Mouse (Mus musculus) adrenal gland, postnatal 36 days (tissue): ENCODE measurements around the gene Qars. TPM values are rescaled to one million over a fixed set of nuclear protein-coding genes. Genes with fewer than 3 reads are reported as not detected.

Source experiments
- DNase-seq, 2 experiments: peaks; one replicate each; pipeline ENCODE4 v3.0.0; 2021; ENCODE audit warnings: mixed read lengths in 1 of 2
- total RNA-seq, 2 experiments: library from RNA; stranded (reverse); gene quantifications; 2 replicates each; pipeline ENCODE4 v1.2.3; 2021

Qars gene
- total RNA-seq, 2 experiments from 2014 or later: 191 to 194 TPM

DNA sequence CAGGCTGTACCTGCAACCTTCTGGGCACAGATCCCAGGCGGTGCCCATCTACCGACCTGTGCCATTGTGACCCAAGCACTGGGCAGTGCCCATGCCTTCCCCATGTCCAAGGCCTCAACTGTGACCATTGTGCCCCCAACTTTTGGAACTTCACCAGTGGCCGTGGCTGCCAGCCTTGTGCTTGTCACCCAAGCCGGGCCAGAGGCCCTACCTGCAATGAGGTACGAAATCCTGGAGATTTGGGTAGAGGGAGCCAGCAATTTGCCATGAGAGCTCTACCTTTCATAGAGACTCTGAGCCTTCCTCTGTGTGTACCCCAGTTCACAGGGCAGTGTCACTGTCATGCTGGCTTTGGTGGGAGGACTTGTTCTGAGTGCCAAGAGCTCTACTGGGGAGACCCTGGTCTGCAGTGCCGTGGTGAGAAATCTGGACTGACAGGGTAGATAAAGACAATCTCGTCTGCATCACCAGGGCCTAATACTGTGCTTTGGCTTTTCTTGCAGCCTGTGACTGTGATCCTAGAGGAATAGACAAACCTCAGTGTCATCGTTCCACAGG, 20.5 kb upstream of the Qars start:
- no peak for DNase-seq

DNA sequence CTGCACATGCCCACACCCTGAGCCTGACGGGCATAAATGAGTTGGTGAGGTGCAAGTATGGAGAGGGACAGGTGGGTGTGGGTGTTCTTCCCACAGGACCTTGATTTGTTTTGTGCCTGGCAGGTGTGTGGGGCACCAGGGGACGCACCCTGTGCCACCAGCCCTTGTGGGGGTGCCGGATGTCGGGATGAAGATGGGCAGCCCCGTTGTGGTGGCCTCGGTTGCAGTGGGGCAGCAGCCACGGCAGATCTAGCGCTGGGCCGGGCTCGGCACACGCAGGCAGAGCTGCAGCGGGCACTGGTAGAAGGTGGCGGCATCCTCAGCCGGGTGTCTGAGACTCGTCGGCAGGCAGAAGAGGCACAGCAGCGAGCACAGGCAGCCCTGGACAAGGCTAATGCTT, 19.1 kb upstream of the Qars start:
- DNase-seq: no peak

DNA sequence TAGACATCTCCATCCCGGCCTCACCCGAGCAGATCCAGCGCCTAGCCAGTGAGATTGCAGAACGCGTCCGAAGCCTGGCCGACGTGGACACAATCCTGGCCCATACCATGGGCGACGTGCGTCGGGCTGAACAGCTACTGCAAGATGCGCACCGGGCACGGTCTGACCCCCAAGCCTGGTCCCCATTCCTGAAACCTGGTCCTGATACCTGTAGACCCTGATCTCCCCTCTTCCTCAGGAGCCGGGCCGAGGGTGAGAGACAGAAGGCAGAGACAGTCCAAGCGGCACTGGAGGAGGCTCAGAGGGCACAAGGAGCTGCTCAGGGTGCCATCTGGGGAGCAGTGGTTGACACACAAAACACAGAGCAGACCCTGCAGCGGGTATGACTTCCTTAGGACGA, 18.3 kb upstream of the Qars start:
- DNase-seq: no peak

DNA sequence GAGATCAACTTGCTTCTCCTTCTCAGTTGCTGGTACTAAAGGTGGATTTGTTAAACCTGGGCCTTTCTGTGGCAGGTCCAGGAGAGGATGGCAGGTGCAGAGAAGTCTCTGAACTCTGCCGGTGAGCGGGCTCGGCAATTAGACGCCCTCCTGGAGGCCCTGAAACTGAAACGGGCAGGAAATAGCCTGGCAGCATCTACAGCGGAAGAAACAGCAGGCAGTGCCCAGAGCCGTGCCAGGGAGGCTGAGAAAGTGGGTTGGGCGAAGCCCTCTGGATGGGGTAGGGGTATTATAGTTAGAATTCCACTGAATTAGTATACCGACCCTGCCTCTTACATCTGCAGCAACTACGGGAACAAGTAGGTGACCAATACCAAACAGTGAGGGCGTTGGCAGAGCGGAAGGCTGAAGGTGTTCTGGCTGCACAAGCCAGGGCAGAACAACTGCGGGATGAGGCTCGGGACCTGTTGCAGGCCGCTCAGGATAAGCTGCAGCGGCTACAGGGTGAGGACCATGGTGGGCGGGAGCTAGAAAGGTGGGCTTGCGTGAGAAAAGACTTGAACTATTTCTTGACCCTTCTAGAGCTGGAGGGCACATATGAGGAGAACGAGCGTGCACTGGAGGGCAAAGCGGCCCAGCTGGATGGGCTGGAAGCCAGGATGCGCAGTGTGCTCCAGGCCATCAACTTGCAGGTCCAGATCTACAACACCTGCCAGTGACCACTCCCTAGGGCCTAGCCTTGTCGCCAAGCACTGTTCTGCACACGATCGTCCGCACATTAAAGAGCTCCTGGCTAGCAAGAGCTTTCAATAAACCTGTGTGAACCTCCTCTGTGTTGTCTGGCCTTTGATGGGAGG, 17.6 kb upstream of the Qars start:
- no peak for DNase-seq

DNA sequence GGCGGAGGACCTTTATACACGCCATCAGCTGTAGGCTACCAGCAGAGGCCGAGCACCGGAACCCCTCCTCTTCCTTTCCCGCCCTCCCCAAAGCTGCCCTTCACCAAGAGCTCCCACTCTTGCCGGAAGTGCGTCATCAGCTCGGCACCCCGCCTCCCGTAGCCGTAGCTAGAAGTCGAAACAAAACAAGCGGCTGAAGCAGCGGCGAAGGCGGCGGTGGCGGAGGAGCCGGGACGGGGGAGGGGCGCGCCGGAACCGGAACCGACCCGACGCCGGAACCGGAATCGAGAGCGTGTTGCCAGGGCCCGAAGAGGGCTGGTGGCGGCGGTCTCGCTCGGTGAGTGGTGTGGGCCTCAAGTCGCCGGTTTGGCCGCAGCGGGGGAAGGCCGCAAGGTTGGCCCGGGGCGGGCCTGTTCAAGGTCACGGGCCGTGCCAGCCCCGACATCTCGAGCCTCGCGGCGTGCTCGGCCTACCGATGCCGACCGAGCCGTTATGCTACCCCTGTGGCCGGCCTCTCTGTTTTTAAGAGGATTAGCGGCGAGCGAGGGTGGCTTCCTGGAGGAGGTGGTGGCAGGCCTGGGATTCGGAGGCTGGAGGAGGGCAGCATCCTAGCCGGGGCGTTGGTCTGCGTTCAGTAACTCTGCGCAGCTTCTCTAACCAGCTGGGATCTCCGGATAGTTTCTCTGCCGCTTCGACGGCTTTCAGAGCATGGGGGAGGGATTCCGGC, 16.8 kb upstream of the Qars start, which contains the start of gene Usp19:
TSS of gene Usp19 (plus strand) at position 44 of the 727 bp plus-strand sequence.
- peak; percentile 97 to 98 for DNase-seq

DNA sequence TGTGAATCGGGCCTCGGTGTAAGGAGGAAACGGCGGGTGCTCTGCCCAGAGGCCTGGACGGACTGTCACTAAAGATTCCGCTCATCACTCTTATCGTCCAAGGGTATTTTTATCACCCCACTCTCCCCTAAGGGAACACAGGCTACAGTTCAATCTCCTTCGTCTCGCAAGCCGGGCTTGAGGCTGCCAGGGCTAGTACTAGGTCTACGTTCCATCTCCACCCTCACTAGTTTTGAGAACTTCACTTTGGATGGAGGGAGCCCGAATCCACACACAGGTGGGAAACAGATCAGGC, 16.3 kb upstream of the Qars start:
- no peak for DNase-seq

DNA sequence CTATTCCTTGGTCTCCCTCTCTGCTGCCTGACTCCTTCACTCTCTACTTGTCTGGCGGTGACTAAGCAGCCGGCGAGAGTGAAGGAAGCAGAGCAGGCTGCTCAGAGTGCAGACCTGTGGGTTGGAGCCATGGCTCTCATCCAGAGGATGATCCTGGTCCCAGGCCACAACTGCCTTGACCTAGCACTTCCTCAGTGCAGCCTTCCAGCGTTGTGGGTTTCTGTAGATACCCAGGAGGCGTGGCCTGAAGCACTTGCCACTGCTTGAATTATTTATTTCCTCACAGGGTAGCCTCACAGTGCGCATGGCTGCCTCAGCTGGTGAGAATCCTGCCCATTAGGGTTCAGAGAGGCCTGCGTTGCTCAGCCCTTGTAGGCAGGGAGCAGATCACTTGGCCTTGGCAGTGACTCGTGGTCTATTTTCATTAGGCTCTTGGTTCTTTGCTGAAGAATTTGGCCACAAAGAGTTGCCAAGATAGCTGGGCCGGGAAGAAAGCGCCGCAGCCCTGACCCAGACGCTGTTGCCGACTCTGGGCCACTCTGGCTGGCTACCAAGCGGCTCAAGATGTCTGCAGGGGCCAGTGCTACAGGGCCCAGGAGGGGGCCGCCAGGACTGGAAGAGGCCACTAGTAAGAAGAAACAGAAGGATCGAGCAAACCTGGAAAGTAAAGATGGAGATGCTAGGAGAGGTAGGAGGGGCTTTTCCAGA, 15.3 kb upstream of the Qars start:
- peak; percentile 87 to 91 for DNase-seq

DNA sequence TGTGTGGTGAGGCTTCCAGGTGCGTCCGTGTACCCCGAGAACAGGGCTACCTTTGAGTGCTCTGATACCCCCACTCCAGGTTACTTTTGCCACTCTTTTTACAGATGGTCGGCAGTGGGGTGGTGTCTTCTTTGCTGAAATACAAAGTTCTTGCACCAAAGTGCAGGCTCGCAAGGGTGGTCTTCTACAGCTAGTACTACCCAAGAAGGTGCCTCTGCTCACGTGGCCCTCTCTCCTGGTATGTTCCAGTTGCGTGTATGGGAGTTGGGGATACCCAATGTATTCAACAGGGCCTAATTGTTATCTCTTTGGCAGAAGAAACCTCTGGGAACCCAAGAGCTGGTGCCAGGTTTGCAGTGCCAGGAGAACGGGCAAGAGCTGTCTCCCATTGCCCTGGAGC, 14.3 kb upstream of the Qars start:
- DNase-seq: no peak

DNA sequence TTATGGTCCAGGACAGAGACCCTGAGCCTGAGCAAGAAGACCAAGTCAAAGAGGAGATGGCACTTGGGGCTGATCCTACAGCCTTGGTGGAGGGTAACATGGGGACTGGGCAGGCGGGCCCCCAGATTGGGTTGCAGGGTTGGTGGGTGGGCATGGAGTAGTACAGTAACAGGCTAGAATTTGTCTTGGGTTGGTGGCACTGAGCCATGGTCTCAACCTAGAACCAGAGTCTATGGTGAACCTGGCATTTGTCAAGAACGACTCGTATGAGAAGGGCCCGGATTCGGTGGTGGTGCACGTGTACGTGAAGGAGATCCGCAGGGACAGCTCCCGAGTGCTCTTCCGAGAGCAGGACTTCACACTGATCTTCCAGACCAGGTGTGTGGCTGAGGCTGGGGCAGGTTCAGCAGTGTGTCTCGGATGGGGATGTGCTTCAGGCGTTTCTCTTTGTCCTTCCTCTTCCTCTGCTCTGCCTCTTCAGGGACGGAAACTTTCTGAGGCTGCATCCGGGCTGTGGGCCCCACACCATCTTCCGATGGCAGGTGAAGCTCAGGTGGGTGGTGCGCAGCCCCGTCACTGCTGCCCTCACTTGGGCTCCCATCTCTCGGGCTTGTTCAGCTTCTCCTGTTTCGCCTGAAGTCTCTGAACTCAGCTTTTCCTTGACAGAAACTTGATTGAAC, 13.2 kb upstream of the Qars start:
- no peak for DNase-seq

DNA sequence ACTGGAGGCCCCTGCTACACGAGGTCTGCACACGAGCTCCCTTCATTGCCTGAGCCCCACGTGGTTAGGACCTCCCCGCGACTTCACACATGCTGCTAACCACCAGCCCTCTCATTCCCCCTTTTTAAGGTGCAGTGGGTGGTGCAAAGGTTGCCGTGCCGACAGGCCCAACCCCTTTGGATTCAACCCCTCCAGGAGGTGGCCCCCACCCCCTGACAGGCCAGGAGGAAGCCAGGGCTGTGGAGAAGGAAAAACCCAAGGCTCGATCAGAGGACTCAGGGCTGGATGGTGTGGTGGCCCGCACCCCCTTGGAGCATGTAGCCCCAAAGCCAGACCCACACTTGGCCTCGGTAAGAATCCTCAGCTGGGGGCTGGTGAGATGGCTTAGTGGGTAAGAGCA, 12.6 kb upstream of the Qars start:
- DNase-seq: no peak

DNA sequence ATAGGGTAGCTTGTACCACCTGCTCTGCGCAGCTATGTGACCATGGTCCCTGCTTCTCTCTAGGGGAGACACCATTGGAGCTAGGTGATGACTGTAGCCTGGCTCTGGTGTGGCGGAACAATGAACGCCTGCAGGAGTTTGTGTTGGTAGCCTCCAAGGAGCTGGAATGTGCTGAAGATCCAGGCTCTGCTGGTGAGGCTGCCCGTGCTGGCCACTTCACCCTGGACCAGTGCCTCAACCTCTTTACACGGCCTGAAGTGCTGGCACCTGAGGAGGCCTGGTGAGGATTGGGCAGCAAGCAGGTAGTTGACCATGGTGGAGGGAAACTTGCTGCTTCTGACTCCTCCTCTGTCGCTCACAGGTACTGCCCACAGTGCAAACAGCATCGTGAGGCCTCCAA, 8.3 kb upstream of the Qars start:
- no peak for DNase-seq

DNA sequence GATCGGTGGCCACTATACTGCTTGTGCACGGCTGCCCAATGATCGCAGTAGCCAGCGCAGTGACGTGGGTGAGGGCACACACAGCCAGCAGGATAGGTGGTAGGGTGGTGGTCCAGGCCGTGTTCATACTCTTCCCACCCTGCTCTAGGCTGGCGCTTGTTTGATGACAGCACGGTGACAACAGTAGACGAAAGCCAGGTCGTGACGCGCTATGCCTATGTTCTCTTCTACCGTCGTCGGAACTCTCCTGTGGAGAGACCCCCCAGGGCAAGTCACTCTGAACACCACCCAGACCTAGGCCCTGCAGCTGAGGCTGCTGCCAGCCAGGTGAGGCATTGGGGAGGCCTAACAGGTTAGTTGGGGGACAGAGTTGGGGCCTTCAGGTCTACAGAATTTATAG, 7.6 kb upstream of the Qars start:
- DNase-seq: no peak

DNA sequence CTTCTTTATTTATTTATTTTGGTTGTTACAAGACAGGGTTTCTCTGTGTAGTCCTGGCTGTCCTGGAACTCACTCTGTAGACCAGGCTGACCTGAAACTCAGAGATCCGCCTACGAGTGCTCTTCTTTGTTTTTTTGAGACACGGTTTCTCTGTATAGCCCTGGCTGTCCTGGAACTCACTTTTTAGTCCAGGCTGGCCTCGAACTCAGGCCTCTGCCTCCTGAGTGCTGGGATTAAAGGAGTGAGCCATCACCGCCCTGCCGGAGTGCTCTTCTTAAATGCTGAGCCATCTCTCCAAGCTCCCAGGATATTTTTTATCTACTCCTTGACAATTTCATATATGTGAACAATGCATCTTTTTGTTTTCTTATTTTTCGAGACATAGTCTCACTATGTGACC, 605 bp upstream of the Qars start:
- DNase-seq: no peak

DNA sequence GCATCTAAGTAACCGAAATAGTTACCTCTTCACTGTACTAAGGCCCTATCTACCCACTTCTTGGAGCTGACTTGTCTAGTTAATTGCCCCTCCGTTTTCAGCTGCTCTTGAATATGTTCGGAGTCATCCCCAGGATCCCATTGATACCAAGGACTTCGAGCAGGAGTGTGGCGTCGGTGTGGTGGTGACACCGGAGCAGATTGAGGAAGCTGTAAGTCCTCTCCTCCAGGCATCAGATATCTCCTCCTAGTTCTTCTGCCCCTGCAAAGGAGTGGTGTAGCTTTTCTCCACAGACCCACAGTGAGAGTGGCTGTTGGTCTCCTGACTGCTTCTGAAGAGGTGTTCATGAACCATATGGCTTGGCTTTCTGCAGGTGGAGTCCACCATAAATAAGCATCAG, 1.3 kb downstream of the Qars start:
- DNase-seq: no peak

DNA sequence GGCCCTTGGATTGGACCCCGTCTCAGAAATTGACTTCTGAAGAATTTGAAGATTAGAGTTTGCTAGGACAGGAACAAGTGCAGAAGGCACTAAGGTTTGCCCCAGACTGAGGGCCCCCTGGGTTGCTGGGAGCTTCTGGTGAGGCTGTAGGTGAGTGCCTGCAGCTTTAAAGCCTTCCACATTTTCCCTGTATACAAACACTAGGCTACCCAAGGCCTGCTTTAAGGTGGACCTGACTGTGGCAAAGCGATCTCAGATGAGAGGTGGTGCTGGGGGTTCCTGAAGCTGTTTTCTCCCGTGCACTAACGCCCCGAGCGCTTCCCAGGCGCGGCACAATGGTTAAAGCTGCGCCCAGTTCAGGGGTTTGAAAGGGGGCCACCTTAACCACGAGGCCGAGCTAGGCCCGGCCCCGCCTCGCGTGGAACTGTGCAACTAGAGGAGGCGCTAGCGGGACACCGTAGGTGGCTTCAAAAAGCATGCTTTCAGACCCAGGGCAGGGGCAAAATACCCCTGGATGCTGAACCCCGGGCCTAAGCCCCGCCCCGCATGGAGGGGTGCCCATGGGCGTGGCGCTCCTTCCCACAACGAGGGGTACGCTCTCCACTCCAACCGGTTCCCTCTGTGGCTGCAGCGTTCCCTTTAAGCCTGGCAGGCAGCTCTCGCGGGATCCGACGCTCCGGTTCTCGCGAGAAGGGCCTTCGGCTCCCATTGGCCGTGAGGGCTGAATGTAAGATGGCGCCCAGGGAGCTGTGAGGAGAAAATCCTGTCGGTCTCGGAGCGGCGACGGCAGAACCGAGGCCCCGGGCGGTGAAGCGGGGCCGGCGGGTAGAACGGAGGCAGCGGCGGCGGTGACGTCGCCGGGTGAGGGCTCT, 9.1 kb downstream of the Qars start, which contains the start of gene Qrich1:
TSS of gene Qrich1 (plus strand) at position 427 of the 872 bp plus-strand sequence.
- DNase-seq: peak; percentile 94 to 95

DNA sequence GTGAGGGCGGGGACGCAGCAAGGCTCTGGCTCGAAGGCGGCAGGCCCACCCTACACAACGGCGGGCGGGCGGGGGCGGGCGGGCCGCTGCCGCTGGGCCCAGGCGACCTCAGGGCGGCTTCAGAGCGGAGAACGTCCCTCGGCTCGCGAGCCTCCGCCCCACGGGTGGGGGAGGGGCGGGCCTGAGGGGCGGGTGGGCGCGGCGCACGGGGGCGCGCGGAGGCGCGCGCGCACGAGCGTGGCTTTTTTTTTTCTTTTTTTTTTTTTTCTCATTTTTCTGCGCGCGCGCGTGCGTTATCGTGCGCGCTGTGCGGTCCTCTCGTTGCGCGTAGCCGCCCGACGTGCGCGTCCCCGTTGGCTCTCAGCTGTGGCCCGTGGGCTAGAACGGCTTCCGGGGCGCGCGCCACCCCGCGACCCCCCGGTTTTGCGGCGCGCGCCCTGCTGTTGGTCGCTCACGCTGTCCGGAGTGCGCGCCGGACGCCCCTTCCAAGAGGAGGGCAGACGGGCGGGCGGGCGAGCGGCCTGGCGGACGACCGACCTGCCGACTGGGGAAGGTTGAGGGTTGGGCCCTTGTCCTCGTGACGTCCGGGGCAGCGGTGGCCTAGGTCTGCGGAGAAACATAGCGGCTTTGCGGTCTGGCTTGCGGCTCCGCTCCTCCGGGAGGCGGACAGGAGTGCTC, 9.9 kb downstream of the Qars start:
- peak; percentile 88 to 93 for DNase-seq

DNA sequence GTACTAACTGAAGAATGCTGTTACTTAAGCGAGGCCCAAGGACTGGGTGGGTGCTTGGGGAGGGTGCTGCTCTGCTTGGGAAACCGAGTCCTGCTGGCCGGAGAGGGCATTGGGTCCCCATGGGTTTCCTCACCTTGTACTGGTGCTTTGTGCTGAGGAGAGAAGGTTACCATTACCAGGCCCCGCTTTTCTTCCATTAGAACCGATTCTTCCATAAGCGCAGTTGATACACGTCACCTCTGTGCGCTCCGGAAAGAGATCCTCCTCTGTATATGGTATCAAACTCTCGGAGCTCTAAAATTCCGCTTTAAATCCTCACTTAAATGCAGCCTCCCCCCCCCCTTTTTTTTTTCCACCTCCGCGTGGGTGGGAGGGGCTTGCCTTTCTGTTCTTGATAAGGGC, 10.4 kb downstream of the Qars start:
- peak in 1 of 2 experiments; percentile 34 for DNase-seq

DNA sequence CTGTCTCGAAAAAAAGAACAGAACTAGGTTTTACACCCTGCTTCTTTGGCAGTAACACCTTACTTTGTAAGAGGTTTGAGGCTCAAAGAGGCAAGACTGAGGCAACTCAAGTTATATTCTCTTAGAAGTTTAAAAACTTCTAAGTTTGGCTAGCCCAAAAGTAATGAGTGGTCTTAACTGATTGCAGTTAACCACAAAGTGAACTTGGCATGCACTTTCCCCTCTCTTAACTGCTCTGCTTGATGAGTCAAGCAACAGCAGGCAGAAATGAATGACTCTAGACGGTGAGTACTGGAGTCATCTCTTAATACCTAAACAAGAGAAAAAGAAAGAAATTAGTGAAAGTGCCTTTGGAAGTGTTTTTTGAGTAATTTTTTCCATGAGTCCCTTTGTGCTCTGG, 14.1 kb downstream of the Qars start:
- no peak for DNase-seq

DNA sequence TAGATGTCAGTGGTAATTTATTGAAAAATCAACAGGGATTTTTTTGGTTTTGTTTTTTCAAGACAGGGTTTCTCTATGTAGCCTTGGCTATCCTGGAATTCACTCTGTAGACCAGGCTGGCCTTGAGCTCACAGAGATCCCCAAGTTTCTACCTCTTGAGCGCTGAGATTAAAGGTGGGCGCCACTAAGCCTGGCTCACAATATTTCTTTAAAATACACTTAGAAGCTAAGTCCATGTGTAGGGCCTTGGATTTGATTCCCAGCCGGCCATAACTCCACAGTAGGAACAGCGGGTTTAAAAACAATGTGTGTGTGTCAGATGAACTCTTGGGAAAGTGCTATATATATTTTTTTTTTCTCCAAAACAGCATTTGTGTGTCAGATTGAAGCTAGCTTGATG, 15.8 kb downstream of the Qars start:
- no peak for DNase-seq

DNA sequence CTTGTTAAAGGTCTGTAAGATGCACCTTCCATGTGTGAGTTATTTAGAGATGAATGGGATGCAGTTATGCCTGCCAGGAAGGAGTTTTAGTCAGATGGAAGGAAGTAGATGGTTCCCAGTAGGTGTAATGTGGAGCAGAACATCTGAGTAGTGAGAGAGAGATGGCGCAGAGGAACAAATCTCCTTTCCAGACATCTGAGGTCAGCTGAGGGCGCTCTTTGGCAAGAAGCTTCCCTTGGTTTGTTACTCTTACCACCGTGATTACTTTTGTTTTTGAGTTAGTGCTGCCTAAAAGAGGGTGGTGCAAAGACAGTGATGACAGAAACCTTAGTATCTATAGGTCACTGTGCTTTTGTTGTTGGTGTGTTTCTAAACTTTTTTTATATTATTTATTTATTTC, 17.9 kb downstream of the Qars start:
- peak; percentile 36 to 43 for DNase-seq

DNA sequence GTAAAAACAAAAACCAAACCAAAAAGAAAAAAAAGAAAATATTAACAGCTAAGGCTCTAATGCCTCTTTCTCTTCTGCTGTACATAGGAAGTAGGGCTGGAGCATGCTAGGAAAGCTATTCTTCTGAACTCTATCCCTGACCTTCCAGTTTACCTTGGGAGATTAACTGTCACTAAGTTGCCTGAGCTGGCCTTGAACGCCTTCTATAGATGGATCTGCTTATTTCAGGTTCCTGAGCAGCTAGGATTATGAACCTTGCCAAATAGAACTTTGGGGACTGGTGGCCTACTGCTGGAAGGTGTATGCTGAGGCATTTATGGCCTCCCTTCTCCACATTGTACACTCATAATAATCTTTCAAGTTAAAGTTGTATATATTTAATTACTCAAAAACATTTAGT, 23.4 kb downstream of the Qars start:
- no peak for DNase-seq
